Mouse (Mus musculus): ENCODE measurements around the gene Ccn1. TPM values are rescaled to one million over a fixed set of nuclear protein-coding genes. Genes with fewer than 3 reads are reported as not detected.

Ccn1 gene
- total and polyA plus RNA-seq, 3 experiments = not detected

DNA sequence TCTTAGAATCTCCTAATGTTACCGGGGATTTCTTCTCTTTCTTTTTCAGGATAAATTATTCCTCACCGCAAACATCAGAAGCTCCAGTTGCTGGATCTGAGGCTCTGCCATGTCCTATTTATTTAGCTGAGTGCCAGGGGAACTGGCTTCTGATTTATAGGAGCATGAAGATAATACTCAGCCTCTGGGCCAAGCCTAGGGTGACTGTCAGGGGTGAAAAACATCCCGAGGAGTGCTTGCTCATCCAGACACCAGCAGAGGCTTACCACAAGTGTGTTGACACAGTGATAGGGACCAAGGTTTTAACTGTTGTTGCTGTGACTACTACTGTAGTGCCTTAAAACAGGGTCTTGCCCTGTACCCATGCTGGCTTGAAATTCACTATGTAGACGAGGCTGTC is 9.2 kb downstream of the Ccn1 start:
- Histone ChIP-seq H3K36me3 (replicated peaks) (no peaks in the 10 kb centered on the region), H3K4me3 (ENCODE audit: low read depth, low read length) (no peak overlapping the region), H3K9me3 (replicated peaks) (peaks cover 30% of the 10 kb centered on the region), H3K27me3 (ENCODE audit: insufficient read depth, low read length) (no peaks in the 10 kb centered on the region), H3K4me1 (ENCODE audit: insufficient read depth, low read depth, low read length) (no peaks in the 10 kb centered on the region)
- no peak for TF ChIP-seq POLR2AphosphoS5 (IDR thresholded peaks at IDR 0.05; ENCODE audit: insufficient replicate concordance, low read depth, low read length)
- no peak for TF ChIP-seq CTCF (IDR thresholded peaks at IDR 0.05; ENCODE audit: low read depth, low read length)
- no peak for TF ChIP-seq TAL1 (conservative IDR thresholded peaks at IDR 0.05; ENCODE audit: low read depth, low read length)
- no peak for TF ChIP-seq GATA1 (IDR thresholded peaks at IDR 0.05; ENCODE audit: borderline replicate concordance, low read length)
- DNase-seq (ENCODE audit: low spot score) = no peak
- ATAC-seq (ENCODE audit: extremely low read depth, insufficient number of reproducible peaks, low FRiP score, poor library complexity, severe bottlenecking) = no peak

DNA sequence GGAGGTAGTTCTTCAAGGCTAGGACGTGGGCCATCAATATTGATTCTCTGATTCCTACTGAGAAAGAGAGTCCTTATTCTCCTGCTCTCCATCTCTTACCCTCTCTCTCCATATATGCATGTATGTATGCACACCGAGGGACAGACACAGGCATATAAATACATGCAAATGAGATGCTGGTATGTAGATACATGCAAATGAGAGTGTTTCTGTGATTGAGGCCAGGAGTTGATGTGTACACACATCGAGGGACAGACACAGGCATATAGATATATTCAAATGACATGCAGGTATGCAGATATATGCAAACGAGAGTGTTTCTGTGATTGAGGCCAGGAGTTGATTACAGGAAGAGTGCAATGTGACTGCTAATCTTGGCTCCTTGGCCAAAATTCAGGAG is 9.6 kb downstream of the Ccn1 start:
- Histone ChIP-seq H3K4me1 (ENCODE audit: insufficient read depth, low read depth, low read length) (no peaks in the 10 kb centered on the region), H3K9me3 (replicated peaks) (peaks cover 31% of the 10 kb centered on the region), H3K4me3 (ENCODE audit: low read depth, low read length) (no peak overlapping the region), H3K27me3 (ENCODE audit: insufficient read depth, low read length) (no peaks in the 10 kb centered on the region), H3K36me3 (replicated peaks) (no peaks in the 10 kb centered on the region)
- DNase-seq (ENCODE audit: low spot score) (no peak), ATAC-seq (ENCODE audit: extremely low read depth, insufficient number of reproducible peaks, low FRiP score, poor library complexity, severe bottlenecking) (no peak)
- no peak for TF ChIP-seq POLR2AphosphoS5 (IDR thresholded peaks at IDR 0.05; ENCODE audit: insufficient replicate concordance, low read depth, low read length)
- no peak for TF ChIP-seq GATA1 (IDR thresholded peaks at IDR 0.05; ENCODE audit: borderline replicate concordance, low read length)

DNA sequence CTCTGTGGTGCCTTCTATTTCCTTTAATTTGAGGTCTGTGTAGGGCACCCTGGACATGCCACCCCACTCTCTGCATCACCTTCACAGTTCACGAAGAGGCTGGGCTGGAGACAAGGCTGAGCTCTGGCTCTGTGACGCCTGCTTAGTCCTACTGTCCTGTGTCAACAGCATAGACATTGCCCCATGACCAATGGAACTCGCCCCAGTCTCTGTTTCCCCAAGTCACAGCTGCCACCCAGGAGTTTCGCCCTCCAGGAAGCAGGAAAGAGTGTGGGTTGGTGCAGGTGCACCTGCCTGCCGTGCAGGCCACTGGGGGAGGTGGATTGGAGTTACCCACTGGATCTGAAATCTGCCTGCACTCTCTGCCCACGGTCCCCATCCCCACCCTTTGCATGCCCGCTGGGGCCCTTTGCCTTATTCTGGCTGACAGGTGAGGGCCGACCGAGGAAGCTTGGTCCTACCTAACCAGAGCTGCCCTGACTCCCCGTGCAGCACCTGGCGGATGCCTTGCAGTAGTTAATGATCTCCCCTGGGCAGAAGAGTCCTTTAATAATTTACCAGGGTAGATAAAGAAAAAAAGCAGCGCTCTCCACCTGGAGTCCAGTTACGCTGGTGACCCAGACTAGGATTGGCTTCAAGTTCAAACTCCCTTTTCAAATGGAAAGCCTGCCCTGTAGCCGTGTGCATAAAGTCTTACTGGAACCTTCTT is 15.6 kb downstream of the Ccn1 start:
- DNase-seq (ENCODE audit: low spot score) (no peak), ATAC-seq (ENCODE audit: extremely low read depth, insufficient number of reproducible peaks, low FRiP score, poor library complexity, severe bottlenecking) (no peak)
- H3K36me3 ChIP-seq (replicated peaks) = no peaks in the 10 kb centered on the region
- peaks cover 36% of the 10 kb centered on the region for H3K9me3 ChIP-seq (replicated peaks)
- H3K4me3 ChIP-seq (ENCODE audit: low read depth, low read length) = no peak overlapping the region
- H3K27me3 ChIP-seq (ENCODE audit: insufficient read depth, low read length) = no peaks in the 10 kb centered on the region; the same call in 1 of the 2 replicates
- no peaks in the 10 kb centered on the region for H3K4me1 ChIP-seq (ENCODE audit: insufficient read depth, low read depth, low read length)
- TF ChIP-seq GATA2 (IDR thresholded peaks at IDR 0.05; ENCODE audit: borderline replicate concordance, low read depth, low read length) = no peak
- TF ChIP-seq POLR2AphosphoS5 (IDR thresholded peaks at IDR 0.05; ENCODE audit: insufficient replicate concordance, low read depth, low read length) = no peak

DNA sequence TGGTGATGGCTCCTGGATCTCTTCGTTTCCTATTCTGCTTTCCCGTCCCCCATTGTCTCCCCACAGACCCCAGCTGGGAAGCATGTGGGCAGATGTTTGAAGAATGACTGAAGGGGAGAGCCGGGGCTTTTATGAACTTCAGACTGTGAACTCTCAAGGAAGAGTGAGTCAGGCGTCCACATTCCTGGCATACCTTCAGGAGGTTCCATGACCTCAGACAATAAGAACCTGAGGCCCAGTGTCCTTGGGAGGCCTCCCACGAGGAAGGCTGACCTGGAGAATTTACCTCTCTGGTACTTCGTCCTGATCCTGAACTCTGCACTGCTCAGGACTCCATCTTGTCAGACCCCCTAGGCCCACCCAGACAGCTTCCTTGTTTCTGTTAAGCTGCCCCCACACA is 16.9 kb downstream of the Ccn1 start:
- Histone ChIP-seq H3K4me3 (ENCODE audit: low read depth, low read length) (no peak overlapping the region), H3K4me1 (ENCODE audit: insufficient read depth, low read depth, low read length) (no peaks in the 10 kb centered on the region), H3K9me3 (replicated peaks) (peaks cover 31% of the 10 kb centered on the region), H3K36me3 (replicated peaks) (no peaks in the 10 kb centered on the region), H3K27me3 (ENCODE audit: insufficient read depth, low read length) (no peaks in the 10 kb centered on the region; the same call in 1 of the 2 replicates)
- no peak for TF ChIP-seq TAL1 (conservative IDR thresholded peaks at IDR 0.05; ENCODE audit: low read depth, low read length)
- TF ChIP-seq POLR2AphosphoS5 (IDR thresholded peaks at IDR 0.05; ENCODE audit: insufficient replicate concordance, low read depth, low read length) = no peak
- TF ChIP-seq GATA1 (IDR thresholded peaks at IDR 0.05; ENCODE audit: borderline replicate concordance, low read length) = no peak
- TF ChIP-seq GATA2 (IDR thresholded peaks at IDR 0.05; ENCODE audit: borderline replicate concordance, low read depth, low read length) = no peak
- TF ChIP-seq CTCF (IDR thresholded peaks at IDR 0.05; ENCODE audit: low read depth, low read length) = no peak
- DNase-seq (ENCODE audit: low spot score) (no peak), ATAC-seq (ENCODE audit: extremely low read depth, insufficient number of reproducible peaks, low FRiP score, poor library complexity, severe bottlenecking) (no peak)

DNA sequence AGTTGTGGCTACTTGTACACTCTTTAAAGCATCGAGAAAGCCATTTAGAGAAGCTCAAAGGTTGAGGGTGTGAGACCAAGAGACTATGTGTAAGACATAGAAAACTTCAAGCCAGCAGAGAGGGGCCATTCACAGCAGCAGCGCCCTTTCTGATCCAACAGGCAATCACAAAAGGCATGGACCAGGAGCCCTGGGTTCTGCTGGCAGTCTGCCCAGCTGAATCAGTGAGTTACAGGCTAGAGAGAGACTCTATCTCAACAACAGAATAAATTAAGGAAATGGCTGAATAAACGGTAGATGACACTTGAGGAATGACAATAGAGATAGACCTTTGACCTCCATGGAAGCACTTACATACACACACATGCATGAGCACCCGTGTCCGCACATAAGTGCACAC is 21.1 kb downstream of the Ccn1 start:
- Histone ChIP-seq H3K27me3 (ENCODE audit: insufficient read depth, low read length) (no peaks in the 10 kb centered on the region; the same call in 1 of the 2 replicates), H3K4me1 (ENCODE audit: insufficient read depth, low read depth, low read length) (no peaks in the 10 kb centered on the region), H3K36me3 (replicated peaks) (no peaks in the 10 kb centered on the region), H3K9me3 (replicated peaks) (peaks cover 16% of the 10 kb centered on the region), H3K4me3 (ENCODE audit: low read depth, low read length) (no peak overlapping the region)
- ATAC-seq (ENCODE audit: extremely low read depth, insufficient number of reproducible peaks, low FRiP score, poor library complexity, severe bottlenecking) (no peak), DNase-seq (ENCODE audit: low spot score) (no peak)
- TF ChIP-seq GATA2 (IDR thresholded peaks at IDR 0.05; ENCODE audit: borderline replicate concordance, low read depth, low read length) (no peak), TAL1 (conservative IDR thresholded peaks at IDR 0.05; ENCODE audit: low read depth, low read length) (no peak), CTCF (IDR thresholded peaks at IDR 0.05; ENCODE audit: low read depth, low read length) (no peak), POLR2AphosphoS5 (IDR thresholded peaks at IDR 0.05; ENCODE audit: insufficient replicate concordance, low read depth, low read length) (no peak), GATA1 (IDR thresholded peaks at IDR 0.05; ENCODE audit: borderline replicate concordance, low read length) (no peak)

DNA sequence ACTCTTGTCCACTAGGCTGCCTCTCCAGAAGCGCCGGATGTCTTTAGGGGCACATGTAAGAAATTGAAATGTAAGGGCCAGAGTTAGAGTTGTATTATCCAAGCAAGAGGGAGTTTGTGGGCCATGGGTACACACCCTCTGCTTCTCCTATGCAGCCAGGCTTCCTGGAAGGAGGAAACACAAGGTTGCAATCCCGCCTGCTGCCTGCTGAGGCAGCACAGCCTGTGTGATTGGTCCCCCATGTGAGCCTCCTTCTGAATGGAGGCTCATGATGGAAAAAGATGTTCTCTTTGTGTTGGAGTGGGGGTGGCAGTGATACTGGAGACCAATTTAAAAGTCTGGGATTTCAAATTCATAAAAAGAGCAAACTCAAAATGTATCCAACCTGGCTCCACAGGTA is 22.0 kb downstream of the Ccn1 start:
- Histone ChIP-seq H3K4me1 (ENCODE audit: insufficient read depth, low read depth, low read length) (no peaks in the 10 kb centered on the region), H3K4me3 (ENCODE audit: low read depth, low read length) (no peak overlapping the region), H3K36me3 (replicated peaks) (no peaks in the 10 kb centered on the region), H3K27me3 (ENCODE audit: insufficient read depth, low read length) (no peaks in the 10 kb centered on the region; the same call in 1 of the 2 replicates), H3K9me3 (replicated peaks) (peaks cover 11% of the 10 kb centered on the region)
- DNase-seq (ENCODE audit: low spot score) (no peak), ATAC-seq (ENCODE audit: extremely low read depth, insufficient number of reproducible peaks, low FRiP score, poor library complexity, severe bottlenecking) (peak; percentile 22; the same call in 1 of the 2 replicates)
- TF ChIP-seq POLR2AphosphoS5 (IDR thresholded peaks at IDR 0.05; ENCODE audit: insufficient replicate concordance, low read depth, low read length) (no peak), GATA1 (IDR thresholded peaks at IDR 0.05; ENCODE audit: borderline replicate concordance, low read length) (no peak), TAL1 (conservative IDR thresholded peaks at IDR 0.05; ENCODE audit: low read depth, low read length) (no peak), GATA2 (IDR thresholded peaks at IDR 0.05; ENCODE audit: borderline replicate concordance, low read depth, low read length) (no peak), CTCF (IDR thresholded peaks at IDR 0.05; ENCODE audit: low read depth, low read length) (no peak)

All from G1E (cell line).